Mouse (Mus musculus): ENCODE data around the gene Plcd3. TPM values are rescaled to one million over a fixed set of nuclear protein-coding genes. Genes with fewer than 3 reads are reported as not detected.

The Plcd3 gene
- polyA plus RNA-seq, 1 experiment from 2014 or later = 4.4 TPM

DNA sequence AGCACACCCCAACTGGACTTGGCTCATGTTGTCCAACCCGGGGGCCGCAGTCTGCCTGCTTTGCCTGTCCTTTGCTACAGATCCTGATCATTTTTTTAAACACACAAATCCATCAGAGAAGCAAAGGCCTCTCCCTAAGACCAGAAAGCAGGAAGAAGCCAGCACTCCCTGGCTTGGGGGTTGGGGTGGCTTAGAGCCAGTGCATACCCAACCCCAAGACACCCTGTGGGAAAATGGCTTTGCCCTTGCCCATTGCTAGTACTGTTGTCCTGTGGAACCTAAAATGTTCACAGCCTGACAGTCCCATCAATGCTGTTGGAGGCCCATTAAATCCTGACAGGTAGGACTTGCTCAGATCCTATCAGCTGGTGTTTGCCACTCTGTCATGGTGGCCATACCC lies 31.7 kb downstream of the Plcd3 start:
- H3K27ac ChIP-seq (replicated peaks) = no peak overlapping the region
- H3K36me3 ChIP-seq = peaks cover 42% of the 10 kb centered on the region

DNA sequence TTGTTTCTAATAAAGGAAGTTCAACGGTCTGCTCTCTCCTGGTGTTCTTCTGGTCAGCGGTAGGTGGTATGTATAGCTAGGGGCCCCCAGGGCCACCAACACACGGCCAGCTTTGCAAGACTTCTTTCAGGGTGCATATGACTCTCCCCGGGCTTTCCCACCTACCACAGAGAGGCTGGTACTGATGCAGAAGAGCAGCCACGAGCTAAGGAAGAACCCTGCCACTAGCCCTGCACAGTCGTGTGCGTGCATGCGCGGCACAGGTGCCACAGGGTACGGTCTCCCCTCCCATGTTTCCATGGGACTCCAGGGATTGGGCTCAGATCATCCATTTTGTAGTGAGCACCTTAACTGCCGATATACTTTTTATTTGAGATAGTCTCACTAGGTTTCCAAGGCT lies 32.6 kb downstream of the Plcd3 start:
- H3K27ac ChIP-seq (replicated peaks) = no peak overlapping the region
- no peaks in the 10 kb centered on the region for H3K9me3 ChIP-seq
- H3K36me3 ChIP-seq = peaks cover 51% of the 10 kb centered on the region
- ATAC-seq (ENCODE audit: low FRiP score, low read depth) = no peak
- H3K4me1 ChIP-seq (replicated peaks) = no peaks in the 10 kb centered on the region
- H3K9ac ChIP-seq = no peak overlapping the region
- no peaks in the 10 kb centered on the region for H3K27me3 ChIP-seq
- H3K4me2 ChIP-seq = no peak overlapping the region
- WGBS = 91% methylated on average over 11 of the region's 11 CpGs
- no peak overlapping the region for H3K4me3 ChIP-seq

More for the DNA sequence above, 31.7 kb downstream of the Plcd3 start:
- 95% methylated on average over 2 of the region's 2 CpGs for WGBS
- H3K9me3 ChIP-seq = no peaks in the 10 kb centered on the region
- no peak overlapping the region for H3K4me2 ChIP-seq
- H3K4me1 ChIP-seq (replicated peaks) = no peaks in the 10 kb centered on the region
- H3K4me3 ChIP-seq = no peak overlapping the region
- H3K9ac ChIP-seq = no peak overlapping the region
- ATAC-seq (ENCODE audit: low FRiP score, low read depth) = no peak
- H3K27me3 ChIP-seq = no peaks in the 10 kb centered on the region

GRCm38 (mm10) chr11:103068272-103068671 lies 33.2 kb downstream of the Plcd3 start:
- Histone ChIP-seq H3K36me3 (peaks cover 54% of the 10 kb centered on the region), H3K9me3 (no peaks in the 10 kb centered on the region), H3K27ac (replicated peaks) (no peak overlapping the region), H3K27me3 (no peaks in the 10 kb centered on the region), H3K9ac (no peak overlapping the region), H3K4me3 (no peak overlapping the region), H3K4me2 (no peak overlapping the region), H3K4me1 (replicated peaks) (no peaks in the 10 kb centered on the region)
- WGBS = 98% methylated on average over 4 of the region's 4 CpGs
- ATAC-seq (ENCODE audit: low FRiP score, low read depth) = no peak

DNA sequence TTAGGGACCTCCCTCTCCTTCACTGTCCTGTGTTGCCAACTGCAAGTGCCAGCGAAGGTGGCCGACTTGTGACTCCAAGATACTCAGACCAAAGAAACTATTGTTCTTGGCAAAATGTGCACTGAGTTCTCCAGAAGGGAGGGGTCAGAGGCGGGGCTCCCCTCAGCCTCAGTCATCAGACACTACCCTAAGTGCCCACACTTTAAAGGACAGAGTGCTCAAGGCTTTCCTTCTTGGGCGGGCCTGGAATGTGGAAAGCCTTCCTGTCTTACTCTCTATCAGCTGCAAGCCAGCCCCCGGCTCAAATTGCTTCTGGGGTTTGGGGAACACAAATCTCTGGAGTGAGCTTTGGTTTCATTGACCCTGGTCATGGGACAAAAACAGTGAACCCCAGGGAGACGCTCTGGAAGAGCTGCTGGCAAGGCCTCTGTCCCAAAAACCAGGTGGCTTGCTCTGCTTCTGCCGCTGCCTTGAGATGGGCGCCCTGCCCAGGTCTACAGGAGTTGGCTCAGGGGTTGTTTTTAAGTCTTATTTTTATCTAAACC lies 33.9 kb downstream of the Plcd3 start:
- ATAC-seq (ENCODE audit: low FRiP score, low read depth) = no peak
- Histone ChIP-seq H3K27me3 (no peaks in the 10 kb centered on the region), H3K4me2 (no peak overlapping the region), H3K4me3 (no peak overlapping the region), H3K27ac (replicated peaks) (no peak overlapping the region), H3K9ac (no peak overlapping the region), H3K36me3 (peaks cover 57% of the 10 kb centered on the region), H3K4me1 (replicated peaks) (no peaks in the 10 kb centered on the region), H3K9me3 (no peaks in the 10 kb centered on the region)
- WGBS = 83% methylated on average over 8 of the region's 8 CpGs

DNA sequence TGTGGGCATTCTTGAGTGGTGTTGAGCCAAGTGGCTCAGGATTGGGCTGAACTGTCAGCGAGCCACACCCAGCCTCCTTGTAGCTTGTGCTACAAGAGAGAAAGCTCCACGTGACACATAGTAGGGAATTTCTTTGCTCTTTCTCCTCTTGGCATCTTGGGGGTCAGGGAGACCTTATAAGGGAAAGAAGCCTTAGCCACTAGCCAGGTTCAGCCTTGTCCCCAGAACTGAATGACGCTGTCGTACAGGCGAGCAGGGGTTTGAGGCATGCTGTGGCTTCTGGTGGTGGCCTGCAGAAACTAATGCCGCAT lies 34.5 kb downstream of the Plcd3 start:
- WGBS = 94% methylated on average over 6 of the region's 6 CpGs
- H3K36me3 ChIP-seq = peaks cover 61% of the 10 kb centered on the region

DNA sequence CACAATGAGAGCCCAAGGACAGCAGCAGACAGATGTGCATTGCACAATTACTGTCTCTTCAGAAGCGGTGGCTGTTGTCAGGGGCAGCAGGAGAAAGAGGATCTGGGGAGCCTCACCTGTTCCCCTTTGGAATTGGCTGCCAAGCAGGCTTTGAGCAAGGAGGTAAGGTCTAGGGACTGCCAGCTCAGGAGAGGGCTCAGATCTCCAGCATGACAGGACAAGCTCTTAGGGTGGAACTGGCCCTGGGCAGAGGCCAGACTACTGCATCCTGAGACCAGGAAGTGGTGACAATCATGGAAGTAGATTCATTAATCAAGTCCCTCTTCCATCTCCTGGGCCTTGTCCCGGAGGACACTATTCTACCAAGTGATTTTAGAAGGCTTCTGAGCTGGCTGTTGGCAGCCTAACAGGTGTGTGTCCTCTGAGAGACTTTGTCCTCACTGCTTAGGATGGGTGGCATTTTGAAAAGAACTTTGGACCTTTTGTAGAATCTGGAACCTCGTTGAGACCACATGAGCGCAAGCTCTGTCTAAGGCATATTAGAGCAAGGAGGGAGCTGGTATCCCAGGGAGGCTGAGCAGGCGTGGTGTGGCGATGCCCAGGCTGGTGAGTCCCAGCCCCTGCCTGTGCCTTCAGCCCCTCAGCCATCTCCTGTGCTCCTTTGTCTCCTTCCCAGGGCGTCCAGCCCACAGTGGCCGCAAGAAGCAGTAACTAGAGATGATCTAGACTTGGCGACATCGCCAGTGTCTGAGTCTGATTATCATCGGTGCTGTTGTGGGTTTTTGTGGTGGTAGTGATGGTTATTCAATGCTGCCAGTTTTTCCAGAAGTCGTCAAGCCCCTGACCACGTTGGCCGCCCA lies 35.0 kb downstream of the Plcd3 start:
- 96% methylated on average over 14 of the region's 14 CpGs for WGBS
- no peak overlapping the region for H3K4me3 ChIP-seq
- no peak overlapping the region for H3K27ac ChIP-seq (replicated peaks)
- no peaks in the 10 kb centered on the region for H3K4me1 ChIP-seq (replicated peaks)
- ATAC-seq (ENCODE audit: low FRiP score, low read depth) = no peak
- no peak overlapping the region for H3K9ac ChIP-seq
- peaks cover 67% of the 10 kb centered on the region for H3K36me3 ChIP-seq
- no peaks in the 10 kb centered on the region for H3K9me3 ChIP-seq
- no peaks in the 10 kb centered on the region for H3K27me3 ChIP-seq
- no peak overlapping the region for H3K4me2 ChIP-seq

More for the DNA sequence above, 34.5 kb downstream of the Plcd3 start:
- ATAC-seq (ENCODE audit: low FRiP score, low read depth) = no peak
- Histone ChIP-seq H3K4me3 (no peak overlapping the region), H3K9ac (no peak overlapping the region), H3K9me3 (no peaks in the 10 kb centered on the region), H3K27ac (replicated peaks) (no peak overlapping the region), H3K4me2 (no peak overlapping the region), H3K4me1 (replicated peaks) (no peaks in the 10 kb centered on the region), H3K27me3 (no peaks in the 10 kb centered on the region)

- Histone ChIP-seq H3K27me3 (no peaks in the 10 kb centered on the region), H3K27ac (replicated peaks) (no peak overlapping the region), H3K9me3 (no peaks in the 10 kb centered on the region), H3K9ac (no peak overlapping the region), H3K4me3 (no peak overlapping the region), H3K36me3 (peaks cover 60% of the 10 kb centered on the region), H3K4me2 (no peak overlapping the region), H3K4me1 (replicated peaks) (no peaks in the 10 kb centered on the region)
- WGBS = 81% methylated on average over 3 of the region's 3 CpGs
- no peak for ATAC-seq (ENCODE audit: low FRiP score, low read depth)
Observed at GRCm38 (mm10) chr11:103058499-103059085, 42.9 kb downstream of the Plcd3 start.

DNA sequence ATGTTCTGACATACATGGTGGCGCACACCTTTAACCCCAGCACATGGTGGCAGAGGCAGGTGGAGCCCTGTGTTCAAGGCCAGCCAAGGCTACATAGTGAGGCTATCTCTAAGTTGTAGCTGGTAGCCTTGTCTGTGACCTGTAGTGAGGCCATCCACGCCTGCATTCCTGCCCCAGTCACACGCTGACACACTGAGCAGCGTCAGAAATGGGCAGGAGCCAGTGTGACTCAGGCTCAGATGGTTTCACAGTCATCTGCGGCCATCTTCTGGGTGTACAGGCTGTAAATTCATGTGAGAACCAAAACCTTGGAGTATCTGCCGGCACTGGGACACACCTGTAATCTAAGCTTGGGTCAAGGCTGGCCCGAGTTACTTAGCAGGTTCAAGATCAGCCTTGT lies 44.8 kb downstream of the Plcd3 start:
- no peaks in the 10 kb centered on the region for H3K9me3 ChIP-seq
- ATAC-seq (ENCODE audit: low FRiP score, low read depth) = no peak
- no peak overlapping the region for H3K9ac ChIP-seq
- no peak overlapping the region for H3K4me3 ChIP-seq
- H3K27me3 ChIP-seq = no peaks in the 10 kb centered on the region
- H3K36me3 ChIP-seq = peaks cover 66% of the 10 kb centered on the region
- H3K27ac ChIP-seq (replicated peaks) = no peak overlapping the region
- 97% methylated on average over 7 of the region's 7 CpGs for WGBS
- no peaks in the 10 kb centered on the region for H3K4me1 ChIP-seq (replicated peaks)
- no peak overlapping the region for H3K4me2 ChIP-seq

- no peak overlapping the region for H3K27ac ChIP-seq (replicated peaks)
- no peaks in the 10 kb centered on the region for H3K27me3 ChIP-seq
- no peak overlapping the region for H3K4me2 ChIP-seq
- H3K4me1 ChIP-seq (replicated peaks) = no peaks in the 10 kb centered on the region
- WGBS = 46% methylated on average over 6 of the region's 6 CpGs
- peaks cover 60% of the 10 kb centered on the region for H3K36me3 ChIP-seq
- 0 out of 2 replicates have a peak, but pooled peaks have one; percentile 34 for ATAC-seq (ENCODE audit: low FRiP score, low read depth)
- no peaks in the 10 kb centered on the region for H3K9me3 ChIP-seq
- H3K9ac ChIP-seq = no peak overlapping the region
- H3K4me3 ChIP-seq = no peak overlapping the region
Observed at GRCm38 (mm10) chr11:103054798-103055197, 46.7 kb downstream of the Plcd3 start.

DNA sequence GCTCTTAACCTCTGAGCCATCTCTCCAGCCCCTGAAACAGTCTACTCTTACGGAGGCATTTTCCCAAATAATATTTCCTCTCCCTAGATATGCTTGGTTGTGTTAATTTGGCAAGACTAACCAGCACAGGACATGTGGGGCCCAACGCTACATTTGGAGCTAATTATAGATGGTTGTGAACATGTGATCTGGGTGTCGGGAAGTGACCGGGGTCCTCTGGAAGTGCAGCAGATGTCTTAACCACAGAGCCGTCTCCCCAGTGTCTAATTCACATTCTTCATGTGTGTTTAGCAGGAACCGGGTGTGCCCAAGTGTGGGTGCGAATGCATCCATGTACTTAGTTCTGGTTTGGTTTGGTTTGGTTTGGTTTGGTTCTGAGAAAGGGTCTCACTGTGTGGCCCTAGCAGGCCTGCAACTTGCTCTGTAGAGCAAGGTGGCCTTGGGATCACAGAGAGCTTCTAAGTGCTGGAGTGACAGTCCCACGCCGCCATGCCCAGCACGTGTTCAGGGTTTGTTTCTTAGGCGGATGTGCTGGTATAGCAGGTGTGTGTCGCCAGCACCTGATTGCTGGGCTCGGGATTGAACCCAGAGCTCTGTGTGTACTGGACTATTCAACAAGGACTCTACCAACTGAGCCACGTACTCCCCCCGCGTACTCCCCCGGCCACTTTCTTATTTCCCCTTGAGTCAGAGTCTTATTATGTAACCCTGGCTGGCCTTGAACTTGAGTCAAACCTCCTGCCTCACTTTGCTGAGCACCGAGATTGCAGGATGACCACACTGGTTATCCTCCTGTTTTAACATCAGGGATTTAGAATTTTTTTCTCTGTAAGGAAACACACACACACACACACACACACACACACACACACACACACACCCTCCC lies 48.0 kb downstream of the Plcd3 start:
- Histone ChIP-seq H3K27me3 (no peaks in the 10 kb centered on the region), H3K4me2 (no peak overlapping the region), H3K27ac (replicated peaks) (no peak overlapping the region), H3K36me3 (peaks cover 51% of the 10 kb centered on the region), H3K4me1 (replicated peaks) (no peaks in the 10 kb centered on the region), H3K4me3 (no peak overlapping the region), H3K9ac (no peak overlapping the region), H3K9me3 (no peaks in the 10 kb centered on the region)
- WGBS = 95% methylated on average over 18 of the region's 18 CpGs
- no peak for ATAC-seq (ENCODE audit: low FRiP score, low read depth)

DNA sequence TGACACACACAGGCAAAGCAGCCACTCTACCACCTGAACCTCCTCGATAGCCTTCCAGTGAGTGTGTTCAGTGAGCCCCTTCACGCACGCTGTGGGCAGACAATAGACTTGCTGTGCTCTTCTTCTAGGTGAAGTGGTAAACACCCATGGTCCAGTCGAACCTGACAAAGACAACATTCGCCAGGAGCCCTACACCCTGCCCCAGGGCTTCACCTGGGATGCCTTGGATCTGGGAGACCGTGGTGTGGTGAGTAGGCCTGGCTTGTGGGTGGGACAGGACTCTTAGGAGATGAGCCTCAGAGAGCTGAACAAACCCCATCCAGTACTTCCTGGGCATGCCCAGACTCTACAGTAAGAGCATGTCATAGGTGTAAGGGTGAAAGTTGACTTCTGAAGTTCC lies 49.4 kb downstream of the Plcd3 start:
- Histone ChIP-seq H3K27ac (replicated peaks) (no peak overlapping the region), H3K4me1 (replicated peaks) (no peaks in the 10 kb centered on the region), H3K4me2 (no peak overlapping the region), H3K9me3 (no peaks in the 10 kb centered on the region), H3K9ac (no peak overlapping the region), H3K27me3 (no peaks in the 10 kb centered on the region), H3K36me3 (peaks cover 43% of the 10 kb centered on the region), H3K4me3 (no peak overlapping the region)
- ATAC-seq (ENCODE audit: low FRiP score, low read depth) = no peak
- 91% methylated on average over 6 of the region's 6 CpGs for WGBS

DNA sequence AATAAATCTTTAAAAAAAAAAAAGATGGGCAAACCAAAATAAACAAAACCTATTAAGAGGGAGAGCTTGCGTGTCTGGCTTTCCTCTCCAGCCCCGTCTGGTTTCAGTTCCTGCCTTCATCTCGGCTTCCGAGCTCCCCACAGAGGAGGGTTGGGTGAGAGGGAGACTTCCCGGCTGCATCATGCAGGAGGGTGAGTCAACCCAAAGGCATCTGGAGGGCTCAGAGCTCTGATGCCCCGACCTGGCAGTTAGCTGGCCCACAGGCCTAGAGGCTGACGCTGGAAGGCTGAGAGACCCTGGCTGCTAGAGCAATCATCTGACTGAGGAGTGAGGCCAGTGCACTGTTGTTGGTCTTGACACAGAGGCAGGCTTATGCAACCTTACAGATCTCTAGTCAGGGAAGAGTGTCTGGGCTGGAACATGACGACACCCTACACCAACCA lies 50.2 kb downstream of the Plcd3 start:
- H3K36me3 ChIP-seq = peaks cover 44% of the 10 kb centered on the region
- no peaks in the 10 kb centered on the region for H3K4me1 ChIP-seq (replicated peaks)
- no peak overlapping the region for H3K27ac ChIP-seq (replicated peaks)
- H3K9ac ChIP-seq = no peak overlapping the region
- ATAC-seq (ENCODE audit: low FRiP score, low read depth) = no peak
- 77% methylated on average over 8 of the region's 8 CpGs for WGBS
- H3K9me3 ChIP-seq = no peaks in the 10 kb centered on the region
- no peaks in the 10 kb centered on the region for H3K27me3 ChIP-seq
- H3K4me3 ChIP-seq = no peak overlapping the region
- no peak overlapping the region for H3K4me2 ChIP-seq

Data from hindbrain, embryonic 15.5 days (tissue).